Mouse (Mus musculus): ENCODE data around the gene Chn1. TPM values are rescaled to one million over a fixed set of nuclear protein-coding genes. Genes with fewer than 3 reads are reported as not detected.

Chn1 gene
- polyA plus RNA-seq, 1 experiment from 2014 or later = 17.7 TPM

Other genes starting within 250 kb of the Chn1 start
- 6.8 and 7.8 TPM in 2 replicates for gene Wipf1, start 245.6 kb downstream of the Chn1 start, polyA plus RNA-seq (2016; fragmentation: Nextera tagmentation; extraction: Ambion mirVana)
- 0.16 and 0.45 TPM in 2 replicates for gene Chrna1, start 195.0 kb downstream of the Chn1 start, polyA plus RNA-seq (2016; fragmentation: Nextera tagmentation; extraction: Ambion mirVana)
- gene Atf2, start 117.3 kb upstream of the Chn1 start, polyA plus RNA-seq (2016; fragmentation: Nextera tagmentation; extraction: Ambion mirVana) = 48.8 and 58.2 TPM in 2 replicates
- gene Atp5g3, start 136.0 kb upstream of the Chn1 start, polyA plus RNA-seq (2016; fragmentation: Nextera tagmentation; extraction: Ambion mirVana) = 1,281 and 1,775 TPM in 2 replicates

Data from heart, embryonic 10.5 days (tissue).